Mouse (Mus musculus) forebrain, embryonic 13.5 days (tissue): Measurements from ENCODE around the gene March4. TPM values are rescaled to one million over a fixed set of nuclear protein-coding genes. Genes with fewer than 3 reads are reported as not detected.

Experiments
- ATAC-seq: fragments of 200-750 bp; cut with Nextera tagmentation; 2 replicates; pipeline ENCODE4 v1.8.0; 2017
- H3K27ac ChIP-seq: fragments of 300-500 bp; sonication (generic); 2 replicates; pipeline ENCODE4 v1.5.1; 2015; ENCODE audit warnings: inconsistent platforms, mild to moderate bottlenecking, moderate library complexity
- H3K27me3 ChIP-seq: fragments of 300-500 bp; sonication (generic); 2 replicates; pipeline ENCODE4 v1.6.1; 2015; ENCODE audit warnings: mild to moderate bottlenecking, inconsistent platforms
- H3K36me3 ChIP-seq: fragments of 300-500 bp; sonication (generic); 2 replicates; pipeline ENCODE4 v1.6.1; 2015; ENCODE audit warnings: mild to moderate bottlenecking, inconsistent platforms; ENCODE audit not compliant: poor library complexity, severe bottlenecking
- H3K4me1 ChIP-seq: fragments of 300-500 bp; sonication (generic); 2 replicates; pipeline ENCODE4 v1.6.1; 2015; ENCODE audit warnings: inconsistent platforms
- H3K4me2 ChIP-seq: fragments of 300-500 bp; sonication (generic); 2 replicates; pipeline ENCODE4 v1.6.1; 2015; ENCODE audit warnings: inconsistent platforms, mild to moderate bottlenecking, moderate library complexity
- H3K4me3 ChIP-seq: fragments of 300-500 bp; sonication (generic); 2 replicates; pipeline ENCODE4 v1.5.1; 2015; ENCODE audit warnings: mild to moderate bottlenecking, inconsistent platforms
- H3K9ac ChIP-seq: fragments of 300-500 bp; sonication (generic); 2 replicates; pipeline ENCODE4 v1.6.1; 2015; ENCODE audit warnings: mild to moderate bottlenecking, inconsistent platforms
- H3K9me3 ChIP-seq: fragments of 300-500 bp; sonication (generic); replicated peaks from 2 replicates; pipeline ENCODE4 v1.6.1; 2016; ENCODE audit warnings: inconsistent platforms
- WGBS: fragments of 180-500 bp; shearing (Covaris S2); methylation state at CpG from one replicate; pipeline ENCODE4 v1.1.7; 2015; 5-methylcytosine and 5-hydroxymethylcytosine counted together
- polyA plus RNA-seq: library from polyadenylated mRNA; unstranded; fragments of >200 nt; fragmentation: Nextera tagmentation; extraction: Ambion mirVana; gene quantifications from 2 replicates; pipeline ENCODE4 v1.2.1, GENCODE M21; 2015

The March4 gene
- polyA plus RNA-seq, 1 experiment from 2014 or later = 1.8 TPM

GRCm38 (mm10) chr1:72464926-72465583 is 71.7 kb downstream of the March4 start:
- no peak overlapping the region for H3K4me3 ChIP-seq
- no peak overlapping the region for H3K9ac ChIP-seq
- no peak overlapping the region for H3K4me2 ChIP-seq
- ATAC-seq = peak; percentile 57; the same call in 1 of the 2 replicates
- H3K4me1 ChIP-seq = 0 out of 2 replicates have a peak, but pooled peaks cover 7% of the 10 kb centered on the region
- H3K36me3 ChIP-seq = no peaks in the 10 kb centered on the region
- H3K27ac ChIP-seq = no peak overlapping the region
- H3K27me3 ChIP-seq = no peaks in the 10 kb centered on the region
- H3K9me3 ChIP-seq = no peaks in the 10 kb centered on the region
- WGBS = 28% methylated on average over 12 of the region's 12 CpGs

- no peak for ATAC-seq
- 0 out of 2 replicates have a peak, but pooled peaks cover 7% of the 10 kb centered on the region for H3K4me1 ChIP-seq
- H3K4me3 ChIP-seq = no peak overlapping the region
- H3K36me3 ChIP-seq = no peaks in the 10 kb centered on the region
- 71% methylated on average over 6 of the region's 6 CpGs for WGBS
- H3K27me3 ChIP-seq = no peaks in the 10 kb centered on the region
- H3K9ac ChIP-seq = no peak overlapping the region
- no peak overlapping the region for H3K4me2 ChIP-seq
- H3K27ac ChIP-seq = no peak overlapping the region
- H3K9me3 ChIP-seq = no peaks in the 10 kb centered on the region
These were observed 74.2 kb downstream of the March4 start for GRCm38 (mm10) chr1:72462516-72462915.

GRCm38 (mm10) chr1:72457652-72458051 is 79.1 kb downstream of the March4 start:
- Histone ChIP-seq H3K27ac (no peak overlapping the region), H3K4me3 (no peak overlapping the region), H3K27me3 (no peaks in the 10 kb centered on the region), H3K9me3 (no peaks in the 10 kb centered on the region), H3K4me2 (no peak overlapping the region), H3K36me3 (no peaks in the 10 kb centered on the region), H3K9ac (no peak overlapping the region), H3K4me1 (peaks cover 19% of the 10 kb centered on the region)
- WGBS = 83% methylated on average over 4 of the region's 4 CpGs
- ATAC-seq = no peak

- WGBS = 73% methylated on average over 4 of the region's 4 CpGs
- no peak overlapping the region; the same call in 1 of the 2 replicates for H3K27ac ChIP-seq
These were observed 80.8 kb downstream of the March4 start for GRCm38 (mm10) chr1:72455923-72456322.

GRCm38 (mm10) chr1:72454733-72455201 is 82.0 kb downstream of the March4 start:
- peak overlapping the region; percentile 46; the same call in 1 of the 2 replicates for H3K27ac ChIP-seq
- no peak overlapping the region for H3K4me2 ChIP-seq
- no peaks in the 10 kb centered on the region for H3K27me3 ChIP-seq
- no peak overlapping the region for H3K9ac ChIP-seq
- H3K4me1 ChIP-seq = peaks cover 19% of the 10 kb centered on the region
- WGBS = 18% methylated on average over 6 of the region's 6 CpGs
- no peaks in the 10 kb centered on the region for H3K36me3 ChIP-seq
- no peaks in the 10 kb centered on the region for H3K9me3 ChIP-seq
- H3K4me3 ChIP-seq = no peak overlapping the region
- peak; percentile 69 for ATAC-seq

More at GRCm38 (mm10) chr1:72455923-72456322, 80.8 kb downstream of the March4 start:
- H3K9me3 ChIP-seq = no peaks in the 10 kb centered on the region
- 0 out of 2 replicates have a peak overlapping the region, but pooled peaks have one; percentile 37 for H3K9ac ChIP-seq
- no peak overlapping the region for H3K4me2 ChIP-seq
- peaks cover 19% of the 10 kb centered on the region for H3K4me1 ChIP-seq
- H3K4me3 ChIP-seq = no peak overlapping the region
- no peaks in the 10 kb centered on the region for H3K27me3 ChIP-seq
- peak; percentile 61; the same call in 1 of the 2 replicates for ATAC-seq
- H3K36me3 ChIP-seq = no peaks in the 10 kb centered on the region

- Histone ChIP-seq H3K27me3 (no peaks in the 10 kb centered on the region), H3K4me3 (no peak overlapping the region), H3K27ac (no peak overlapping the region), H3K9ac (no peak overlapping the region), H3K4me1 (peaks cover 19% of the 10 kb centered on the region), H3K9me3 (no peaks in the 10 kb centered on the region), H3K4me2 (no peak overlapping the region), H3K36me3 (no peaks in the 10 kb centered on the region)
- ATAC-seq = no peak
- 85% methylated on average over 2 of the region's 2 CpGs for WGBS
These were observed 83.9 kb downstream of the March4 start for GRCm38 (mm10) chr1:72452839-72453238.

- Histone ChIP-seq H3K27ac (no peak overlapping the region), H3K27me3 (no peaks in the 10 kb centered on the region), H3K4me1 (peaks cover 13% of the 10 kb centered on the region), H3K9me3 (no peaks in the 10 kb centered on the region), H3K4me2 (no peak overlapping the region), H3K4me3 (no peak overlapping the region), H3K36me3 (no peaks in the 10 kb centered on the region), H3K9ac (no peak overlapping the region)
- WGBS = 86% methylated on average over 4 of the region's 4 CpGs
- ATAC-seq = no peak
These were observed 85.9 kb downstream of the March4 start for GRCm38 (mm10) chr1:72450790-72451189.

- Histone ChIP-seq H3K27me3 (no peaks in the 10 kb centered on the region), H3K4me2 (no peak overlapping the region), H3K27ac (no peak overlapping the region), H3K4me1 (peaks cover 5% of the 10 kb centered on the region), H3K4me3 (no peak overlapping the region), H3K9me3 (no peaks in the 10 kb centered on the region), H3K36me3 (no peaks in the 10 kb centered on the region), H3K9ac (no peak overlapping the region)
- ATAC-seq = no peak
- 84% methylated on average over 3 of the region's 3 CpGs for WGBS
These were observed 87.0 kb downstream of the March4 start for GRCm38 (mm10) chr1:72449752-72450151.

- Histone ChIP-seq H3K4me2 (no peak overlapping the region), H3K27me3 (no peaks in the 10 kb centered on the region), H3K4me1 (peaks cover 3% of the 10 kb centered on the region; the same call in 1 of the 2 replicates), H3K9me3 (no peaks in the 10 kb centered on the region), H3K9ac (no peak overlapping the region), H3K27ac (no peak overlapping the region), H3K36me3 (no peaks in the 10 kb centered on the region), H3K4me3 (no peak overlapping the region)
- ATAC-seq = no peak
- WGBS = 93% methylated on average over 2 of the region's 2 CpGs
These were observed 94.0 kb downstream of the March4 start for GRCm38 (mm10) chr1:72442747-72443146.

- H3K9me3 ChIP-seq = no peaks in the 10 kb centered on the region
- 79% methylated on average over 8 of the region's 8 CpGs for WGBS
- H3K27me3 ChIP-seq = no peaks in the 10 kb centered on the region
- peaks cover 6% of the 10 kb centered on the region; the same call in 1 of the 2 replicates for H3K4me1 ChIP-seq
- peak; percentile 53; the same call in 1 of the 2 replicates for ATAC-seq
- no peak overlapping the region for H3K4me3 ChIP-seq
- no peak overlapping the region for H3K9ac ChIP-seq
- no peak overlapping the region for H3K27ac ChIP-seq
- no peaks in the 10 kb centered on the region for H3K36me3 ChIP-seq
- no peak overlapping the region for H3K4me2 ChIP-seq
These were observed 97.6 kb downstream of the March4 start for GRCm38 (mm10) chr1:72439146-72439545.

GRCm38 (mm10) chr1:72436967-72437366 is 99.8 kb downstream of the March4 start:
- ATAC-seq = no peak
- Histone ChIP-seq H3K36me3 (no peaks in the 10 kb centered on the region), H3K4me1 (peaks cover 15% of the 10 kb centered on the region; the same call in 1 of the 2 replicates), H3K4me3 (no peak overlapping the region), H3K9ac (no peak overlapping the region), H3K27me3 (no peaks in the 10 kb centered on the region), H3K27ac (no peak overlapping the region), H3K9me3 (no peaks in the 10 kb centered on the region), H3K4me2 (no peak overlapping the region)
- WGBS = 91% methylated on average over 5 of the region's 5 CpGs

GRCm38 (mm10) chr1:72434510-72434909 is 102.2 kb downstream of the March4 start:
- Histone ChIP-seq H3K9me3 (no peaks in the 10 kb centered on the region), H3K27ac (no peak overlapping the region), H3K36me3 (no peaks in the 10 kb centered on the region), H3K9ac (no peak overlapping the region), H3K4me3 (no peak overlapping the region), H3K27me3 (no peaks in the 10 kb centered on the region), H3K4me1 (peaks cover 15% of the 10 kb centered on the region; the same call in 1 of the 2 replicates), H3K4me2 (no peak overlapping the region)
- WGBS = 50% methylated on average over 3 of the region's 3 CpGs
- no peak for ATAC-seq
